Mouse (Mus musculus) lung, postnatal 25 days (tissue): ENCODE data around the gene Nfya.

Experiments
- DNase-seq: peaks from one replicate; pipeline ENCODE4 v3.0.0; 2022; ENCODE audit warnings: low spot score

Nfya gene

GRCm38 (mm10) chr17:48430394-48430793 lies 20.7 kb upstream of the Nfya start:
- no peak for DNase-seq

GRCm38 (mm10) chr17:48427852-48428530 lies 18.3 kb upstream of the Nfya start:
- no peak for DNase-seq

- no peak for DNase-seq
Observed at GRCm38 (mm10) chr17:48426991-48427750, 17.5 kb upstream of the Nfya start.

GRCm38 (mm10) chr17:48425823-48426612 lies 16.3 kb upstream of the Nfya start:
- DNase-seq, result peak; percentile 48

GRCm38 (mm10) chr17:48424237-48424636 lies 14.5 kb upstream of the Nfya start:
- no peak for DNase-seq

GRCm38 (mm10) chr17:48419571-48419970 lies 9.9 kb upstream of the Nfya start:
- DNase-seq, result no peak

- DNase-seq, result no peak
Observed at GRCm38 (mm10) chr17:48418781-48419180, 9.1 kb upstream of the Nfya start.

- DNase-seq, result no peak
Observed at GRCm38 (mm10) chr17:48418174-48418573, 8.5 kb upstream of the Nfya start.

- DNase-seq, result no peak
Observed at GRCm38 (mm10) chr17:48417521-48417920, 7.8 kb upstream of the Nfya start.

- DNase-seq, result peak; percentile 56
Observed at GRCm38 (mm10) chr17:48416425-48417195, 6.9 kb upstream of the Nfya start.

- no peak for DNase-seq
Observed at GRCm38 (mm10) chr17:48416011-48416410, 6.3 kb upstream of the Nfya start.

- no peak for DNase-seq
Observed at GRCm38 (mm10) chr17:48411241-48411640, 1.5 kb upstream of the Nfya start.

- DNase-seq, result no peak
Observed at GRCm38 (mm10) chr17:48410299-48410785, 636 bp upstream of the Nfya start.

GRCm38 (mm10) chr17:48408526-48409291 lies 997 bp downstream of the Nfya start:
- DNase-seq, result peak; percentile 81

- no peak for DNase-seq
Observed at GRCm38 (mm10) chr17:48407910-48408525, 1.7 kb downstream of the Nfya start.

GRCm38 (mm10) chr17:48407154-48407553 lies 2.6 kb downstream of the Nfya start:
- DNase-seq, result no peak

GRCm38 (mm10) chr17:48404706-48405105 lies 5.0 kb downstream of the Nfya start:
- no peak for DNase-seq

GRCm38 (mm10) chr17:48403848-48404247 lies 5.9 kb downstream of the Nfya start:
- DNase-seq, result no peak

GRCm38 (mm10) chr17:48402751-48403150 lies 7.0 kb downstream of the Nfya start:
- DNase-seq, result no peak

GRCm38 (mm10) chr17:48401710-48402109 lies 8.0 kb downstream of the Nfya start:
- no peak for DNase-seq

GRCm38 (mm10) chr17:48392616-48393015 lies 17.1 kb downstream of the Nfya start:
- DNase-seq, result no peak
